Mouse (Mus musculus): ENCODE data around the gene Cabin1.

- TF ChIP-seq CTCF (IDR thresholded peaks at IDR 0.05) = no peak; the same call in 1 of the 2 replicates
- TF ChIP-seq EP300 (IDR thresholded peaks at IDR 0.05) = no peak
Observed at GRCm38 (mm10) chr10:75760311-75760710, 3.8 kb downstream of the Cabin1 start.
